Mouse (Mus musculus) cerebellum, adult 9-10 months (tissue): ENCODE measurements around the gene Fabp3.

ENCODE experiments used
- DNase-seq: peaks from one replicate; pipeline ENCODE4 v3.0.0; 2022

Fabp3 gene

GRCm38 (mm10) chr4:130308231-130309081 is at the start of gene Fabp3, which contains the start of gene Gm10570:
TSS of gene Fabp3 (plus strand) at chr4:130308595.
TSS of gene Gm10570 (minus strand) at chr4:130308674.
- DNase-seq = peak; percentile 79

GRCm38 (mm10) chr4:130260406-130260805 is 48.0 kb upstream of the Fabp3 start:
- no peak for DNase-seq

- no peak for DNase-seq
Measured at GRCm38 (mm10) chr4:130264131-130264530, 44.3 kb upstream of the Fabp3 start.

GRCm38 (mm10) chr4:130264698-130265349 is 43.6 kb upstream of the Fabp3 start:
- peak; percentile 85 for DNase-seq

- no peak for DNase-seq
Measured at GRCm38 (mm10) chr4:130266601-130267000, 41.8 kb upstream of the Fabp3 start.

GRCm38 (mm10) chr4:130267069-130267468 is 41.3 kb upstream of the Fabp3 start:
- DNase-seq = no peak

- DNase-seq = no peak
Measured at GRCm38 (mm10) chr4:130268736-130269135, 39.7 kb upstream of the Fabp3 start.

- DNase-seq = peak; percentile 87
Measured at GRCm38 (mm10) chr4:130270089-130270488, 38.3 kb upstream of the Fabp3 start.

GRCm38 (mm10) chr4:130270611-130271347 is 37.6 kb upstream of the Fabp3 start:
- DNase-seq = no peak

GRCm38 (mm10) chr4:130273698-130274345 is 34.6 kb upstream of the Fabp3 start:
- DNase-seq = peak; percentile 82

- DNase-seq = peak; percentile 80
Measured at GRCm38 (mm10) chr4:130274346-130275015, 33.9 kb upstream of the Fabp3 start.

GRCm38 (mm10) chr4:130275016-130275822 is 33.2 kb upstream of the Fabp3 start:
- peak; percentile 73 for DNase-seq

- peak; percentile 40 for DNase-seq
Measured at GRCm38 (mm10) chr4:130275823-130276105, 32.6 kb upstream of the Fabp3 start.

GRCm38 (mm10) chr4:130276573-130277176 is 31.7 kb upstream of the Fabp3 start:
- DNase-seq = peak; percentile 55

- no peak for DNase-seq
Measured at GRCm38 (mm10) chr4:130279105-130279504, 29.3 kb upstream of the Fabp3 start, which contains the start of gene Serinc2. TSS of gene Serinc2 (minus strand) at chr4:130279205.

- no peak for DNase-seq
Measured at GRCm38 (mm10) chr4:130282856-130283255, 25.5 kb upstream of the Fabp3 start.

- DNase-seq = no peak
Measured at GRCm38 (mm10) chr4:130283826-130284225, 24.6 kb upstream of the Fabp3 start.

- no peak for DNase-seq
Measured at GRCm38 (mm10) chr4:130286531-130286930, 21.9 kb upstream of the Fabp3 start.

GRCm38 (mm10) chr4:130289824-130290223 is 18.6 kb upstream of the Fabp3 start:
- DNase-seq = no peak

GRCm38 (mm10) chr4:130292271-130292670 is 16.1 kb upstream of the Fabp3 start:
- DNase-seq = peak; percentile 89

- no peak for DNase-seq
Measured at GRCm38 (mm10) chr4:130294513-130294912, 13.9 kb upstream of the Fabp3 start.
